Mouse (Mus musculus) lung, adult 2 months (tissue): Measurements from ENCODE around the gene Gnai1.

Experiments used
- CTCF ChIP-seq: fragments of 200-500 bp; IDR thresholded peaks from 2 replicates; pipeline ENCODE4 v1.5.1; 2011; ENCODE audit warnings: mild to moderate bottlenecking, low read length, control low read depth; ENCODE audit not compliant: insufficient read depth
- POLR2A ChIP-seq: fragments of 200-500 bp; IDR thresholded peaks from 2 replicates; pipeline ENCODE4 v1.6.1; 2011; ENCODE audit warnings: low read depth, mild to moderate bottlenecking, control low read depth, low read length, borderline replicate concordance; ENCODE audit errors: extremely low read depth

GRCm38 (mm10) chr5:18292744-18293143, 67.4 kb downstream of the Gnai1 start:
- TF ChIP-seq POLR2A = no peak
- TF ChIP-seq CTCF = no peak
